Mouse (Mus musculus): Measurements from ENCODE around the gene Rpusd2. TPM values are rescaled to one million over a fixed set of nuclear protein-coding genes. Genes with fewer than 3 reads are reported as not detected.
A peak's percentile ranks its signal among the peaks of the same experiment; 100 is the strongest.

Gene Rpusd2
- total RNA-seq, 2 experiments from 2014 or later: 2.7 to 2.8 TPM

- intact Hi-C loops (cut with DNase I): no loop called here
- no peak for DNase-seq
Measured at GRCm38 (mm10) chr2:119026951-119027350, 7.6 kb upstream of the Rpusd2 start.

GRCm38 (mm10) chr2:119028941-119029551 lies 5.5 kb upstream of the Rpusd2 start, which contains the start of gene Ccdc32:
Gene Ccdc32 (minus strand): TSS chr2:119029393.
- DNase-seq: peak; percentile 91 to 93
- intact Hi-C loops (cut with DNase I): no loop called here

GRCm38 (mm10) chr2:119032191-119032590 lies 2.4 kb upstream of the Rpusd2 start:
- intact Hi-C loops (cut with DNase I): loop anchor here (10.0 kb wide), 1 partner anchor 253 kb away; the partner anchor contains the start of gene Vps18
- no peak for DNase-seq

- DNase-seq: no peak
- intact Hi-C loops (cut with DNase I): loop anchor here (5.0 to 10.0 kb wide), 2 partner anchors 152 to 249 kb away; partner anchors contain the start of gene Vps18
Measured at GRCm38 (mm10) chr2:119035397-119035745, 781 bp downstream of the Rpusd2 start.

GRCm38 (mm10) chr2:119040882-119041281 lies 6.3 kb downstream of the Rpusd2 start:
- no peak for DNase-seq
- intact Hi-C loops (cut with DNase I): no loop called here

GRCm38 (mm10) chr2:119045163-119045562 lies 10.6 kb downstream of the Rpusd2 start:
- no peak for DNase-seq
- intact Hi-C loops (cut with DNase I): no loop called here

GRCm38 (mm10) chr2:119046649-119047611 lies 12.3 kb downstream of the Rpusd2 start, which contains the start of gene Knl1:
Gene Knl1 (plus strand): TSS chr2:119047119.
- intact Hi-C loops (cut with DNase I): no loop called here
- peak; percentile 87 to 98 for DNase-seq

GRCm38 (mm10) chr2:119047849-119048248 lies 13.3 kb downstream of the Rpusd2 start:
- DNase-seq: no peak
- intact Hi-C loops (cut with DNase I): no loop called here

GRCm38 (mm10) chr2:119050132-119050650 lies 15.6 kb downstream of the Rpusd2 start:
- intact Hi-C loops (cut with DNase I): no loop called here
- DNase-seq: no peak

GRCm38 (mm10) chr2:119060139-119060538 lies 25.5 kb downstream of the Rpusd2 start:
- intact Hi-C loops (cut with DNase I): no loop called here

GRCm38 (mm10) chr2:119072397-119072796 lies 37.8 kb downstream of the Rpusd2 start:
- intact Hi-C loops (cut with DNase I): no loop called here
- DNase-seq: no peak

More at GRCm38 (mm10) chr2:119060139-119060538, 25.5 kb downstream of the Rpusd2 start:
- DNase-seq: no peak

- intact Hi-C loops (cut with DNase I): no loop called here
- DNase-seq: no peak
Measured at GRCm38 (mm10) chr2:119086156-119086555, 51.6 kb downstream of the Rpusd2 start.

Other genes with a start within 250 kb of the Rpusd2 start
- 1 to 10 TPM in 1 of 2 experiments, under 1 TPM in 1; 0.94 to 1.6 TPM for gene Knstrn, start 220.8 kb upstream of the Rpusd2 start, total RNA-seq (2021)
- 100 to 1,000 TPM in 1 of 2 experiments, 10 to 100 TPM in 1; 94.6 to 149 TPM for gene Ivd, start 172.8 kb upstream of the Rpusd2 start, total RNA-seq (2021)
- gene Bahd1, start 134.4 kb upstream of the Rpusd2 start, total RNA-seq (2021): 1 to 10 TPM; 3.5 to 5.5 TPM
- 1 to 10 TPM; 2.6 to 2.9 TPM for gene Chst14, start 108.3 kb upstream of the Rpusd2 start, total RNA-seq (2021)
- gene Ccdc32, start 5.4 kb upstream of the Rpusd2 start, total RNA-seq (2021): 1 to 10 TPM; 3.3 to 4.6 TPM
- under 1 TPM; 0.44 to 0.79 TPM for gene Knl1, start 12.3 kb downstream of the Rpusd2 start, total RNA-seq (2021)
- under 1 TPM; 0.81 to 0.92 TPM for gene Rad51, start 78.0 kb downstream of the Rpusd2 start, total RNA-seq (2021)
- 1 to 10 TPM; 4.7 to 4.8 TPM for gene Rmdn3, start 122.2 kb downstream of the Rpusd2 start, total RNA-seq (2021)
- not detected for gene Gchfr, start 133.0 kb downstream of the Rpusd2 start, total RNA-seq (2021)
- gene Gm14137, start 139.7 kb downstream of the Rpusd2 start, total RNA-seq (2021): not detected
- 10 to 100 TPM; 10.9 to 15.1 TPM for gene Zfyve19, start 173.8 kb downstream of the Rpusd2 start, total RNA-seq (2021)
- 1 to 10 TPM; 7.7 to 7.8 TPM for gene Dnajc17, start 174.0 kb downstream of the Rpusd2 start, total RNA-seq (2021)
- not detected for gene Ppp1r14d, start 195.1 kb downstream of the Rpusd2 start, total RNA-seq (2021)
- gene Spint1, start 202.6 kb downstream of the Rpusd2 start, total RNA-seq (2021): under 1 TPM in 1 of 2 experiments, not detected in 1; 0.20 TPM
- not detected for gene Rhov, start 236.5 kb downstream of the Rpusd2 start, total RNA-seq (2021)